Mouse (Mus musculus) cerebellum, postnatal 10 days (tissue): Measurements from ENCODE around the gene Cdip1.

ENCODE experiments used
- DNase-seq, 2 experiments: peaks; one replicate each; pipeline ENCODE4 v3.0.0; 2021; ENCODE audit warnings: mixed read lengths in 2 of 2

The Cdip1 gene

GRCm38 (mm10) chr16:4768719-4769118 is 21.4 kb downstream of the Cdip1 start:
- no peak for DNase-seq

GRCm38 (mm10) chr16:4767012-4767790 is 22.9 kb downstream of the Cdip1 start:
- peak; percentile 69 to 74 for DNase-seq

GRCm38 (mm10) chr16:4765852-4766251 is 24.2 kb downstream of the Cdip1 start:
- no peak for DNase-seq

DNA sequence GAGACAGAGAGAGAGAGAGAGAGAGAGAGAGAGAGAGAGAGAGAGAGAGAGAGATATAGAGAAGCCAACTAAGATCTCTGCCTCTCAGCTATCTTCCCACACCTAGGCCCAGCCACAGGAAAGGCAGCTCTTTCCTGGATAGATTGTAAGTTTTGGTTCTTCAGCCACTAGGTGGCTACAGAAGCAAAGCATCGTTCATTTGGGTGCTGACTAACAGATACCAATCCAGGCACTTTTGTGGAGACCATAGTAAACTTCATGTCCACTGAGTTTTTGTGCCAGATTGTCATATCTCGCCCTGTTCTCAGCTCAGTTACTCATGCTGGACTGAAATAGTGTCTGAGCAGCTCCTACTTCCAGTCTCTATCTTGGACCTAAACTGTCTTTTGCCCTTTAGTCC is 26.8 kb downstream of the Cdip1 start:
- DNase-seq: peak; percentile 26 to 58

GRCm38 (mm10) chr16:4762437-4762836 is 27.7 kb downstream of the Cdip1 start:
- DNase-seq: no peak

DNA sequence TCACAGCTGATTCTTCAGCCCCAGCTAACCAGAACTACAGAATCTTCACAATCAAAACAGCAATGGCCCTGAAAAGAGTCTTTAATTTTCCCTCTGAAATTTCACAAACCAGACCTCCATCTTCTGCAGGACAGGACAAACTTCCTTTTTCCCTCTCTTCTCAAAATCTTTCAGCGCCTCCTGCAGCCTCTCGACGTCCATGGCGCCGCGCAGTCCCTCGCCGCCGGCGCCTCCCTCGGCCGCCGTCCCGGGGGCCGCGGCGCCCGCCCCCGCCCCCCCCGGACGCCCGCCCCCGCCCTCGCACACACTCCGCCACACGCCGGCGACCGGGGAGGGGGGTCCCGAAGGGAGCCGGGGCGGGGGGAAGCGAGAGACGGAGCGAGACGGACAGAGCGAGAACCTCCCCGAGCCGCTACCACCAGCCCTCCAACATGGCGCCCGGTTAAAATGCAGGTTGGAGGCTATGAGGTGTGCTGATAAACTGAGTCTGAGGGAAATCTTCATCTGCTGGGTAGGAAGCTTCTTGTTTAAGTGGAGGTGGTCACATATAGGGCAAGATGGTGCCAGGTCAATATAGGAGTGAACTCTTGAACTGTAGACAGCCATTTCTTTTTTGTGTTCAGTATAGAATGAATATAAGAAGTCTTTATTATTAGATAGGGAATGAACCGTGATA is 33.3 kb downstream of the Cdip1 start:
- peak in 1 of 2 experiments; percentile 18 for DNase-seq

DNA sequence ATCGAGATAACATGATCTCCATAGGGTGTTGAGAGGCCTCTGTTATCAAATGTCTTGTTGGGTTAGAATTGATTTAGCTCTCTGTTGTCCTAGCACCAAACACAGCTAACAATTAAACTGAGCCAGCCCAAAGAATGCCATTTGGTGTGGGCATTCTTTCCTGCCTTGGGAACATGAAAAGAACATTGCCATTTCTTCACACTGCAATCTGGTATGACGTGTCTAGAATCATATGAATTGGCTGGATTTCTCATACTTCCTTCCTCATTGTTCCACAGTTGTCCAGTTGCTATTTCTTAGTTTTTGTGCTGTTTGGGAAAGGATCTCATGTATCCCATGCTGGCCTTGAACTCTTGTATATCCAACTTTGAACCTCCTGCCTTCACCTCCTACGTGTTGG is 36.0 kb downstream of the Cdip1 start:
- no peak for DNase-seq

- no peak for DNase-seq
Observed at GRCm38 (mm10) chr16:4752155-4752554, 37.9 kb downstream of the Cdip1 start.

DNA sequence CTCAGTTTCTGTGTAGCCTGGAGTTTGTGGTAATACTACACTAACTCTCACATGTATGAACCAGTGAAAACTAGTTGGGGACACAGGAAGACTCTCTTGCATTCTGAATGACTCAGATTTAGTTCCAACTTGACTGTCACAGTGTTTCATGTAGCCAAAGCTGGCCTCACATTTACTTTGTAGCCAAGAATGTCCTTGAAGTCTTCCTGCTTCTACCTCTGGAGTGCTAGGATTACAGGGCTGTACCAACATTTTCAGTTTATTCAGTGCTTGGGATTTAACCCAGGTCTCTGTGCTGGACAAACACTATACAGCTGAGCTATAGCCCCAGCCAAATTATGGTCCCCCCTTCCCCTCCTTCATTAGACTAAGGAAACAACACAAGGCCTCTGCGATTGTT is 47.9 kb downstream of the Cdip1 start:
- DNase-seq: no peak

GRCm38 (mm10) chr16:4739994-4740393 is 50.1 kb downstream of the Cdip1 start:
- DNase-seq: no peak

DNA sequence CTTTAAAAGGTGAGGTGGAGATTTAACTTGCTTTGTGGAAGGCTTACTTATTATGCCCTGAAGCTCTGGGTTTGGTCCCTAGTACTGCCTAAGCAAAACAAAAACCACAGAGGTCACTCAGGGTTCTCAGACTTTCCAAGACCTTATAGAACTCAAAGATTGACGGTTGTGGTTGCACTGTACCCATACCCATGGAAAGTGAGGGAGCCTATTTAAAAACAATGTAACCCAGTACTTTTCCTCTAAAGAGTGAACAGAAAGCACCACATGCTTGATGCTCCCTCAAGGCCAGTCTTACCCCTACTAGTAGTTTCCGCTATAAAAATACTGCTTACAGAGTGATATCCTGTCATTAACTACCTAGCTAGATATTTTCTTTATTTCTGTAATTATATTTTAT is 53.8 kb downstream of the Cdip1 start:
- DNase-seq: no peak

GRCm38 (mm10) chr16:4730776-4731358 is 59.2 kb downstream of the Cdip1 start:
- DNase-seq: no peak

- no peak for DNase-seq
Observed at GRCm38 (mm10) chr16:4727963-4728362, 62.1 kb downstream of the Cdip1 start.

GRCm38 (mm10) chr16:4727526-4727925 is 62.6 kb downstream of the Cdip1 start:
- no peak for DNase-seq

GRCm38 (mm10) chr16:4726528-4727128 is 63.5 kb downstream of the Cdip1 start:
- no peak for DNase-seq

- peak; percentile 97 to 98 for DNase-seq
Observed at GRCm38 (mm10) chr16:4725780-4726527, 64.1 kb downstream of the Cdip1 start, which contains the start of gene Hmox2. Gene Hmox2 (plus strand): TSS chr16:4726361.

- no peak for DNase-seq
Observed at GRCm38 (mm10) chr16:4725266-4725665, 64.8 kb downstream of the Cdip1 start.

GRCm38 (mm10) chr16:4722915-4723209 is 67.2 kb downstream of the Cdip1 start:
- no peak for DNase-seq

- DNase-seq: no peak
Observed at GRCm38 (mm10) chr16:4722128-4722914, 67.8 kb downstream of the Cdip1 start.

GRCm38 (mm10) chr16:4718753-4719518 is 71.2 kb downstream of the Cdip1 start, which contains the start of gene Nmral1:
Gene Nmral1 (minus strand): TSS chr16:4719356.
- peak; percentile 85 to 89 for DNase-seq

GRCm38 (mm10) chr16:4717866-4718265 is 72.2 kb downstream of the Cdip1 start:
- peak; percentile 17 to 31 for DNase-seq
